Comparison of ENCODE assay signal across 1 mouse cellular context in the genomic region with DNA sequence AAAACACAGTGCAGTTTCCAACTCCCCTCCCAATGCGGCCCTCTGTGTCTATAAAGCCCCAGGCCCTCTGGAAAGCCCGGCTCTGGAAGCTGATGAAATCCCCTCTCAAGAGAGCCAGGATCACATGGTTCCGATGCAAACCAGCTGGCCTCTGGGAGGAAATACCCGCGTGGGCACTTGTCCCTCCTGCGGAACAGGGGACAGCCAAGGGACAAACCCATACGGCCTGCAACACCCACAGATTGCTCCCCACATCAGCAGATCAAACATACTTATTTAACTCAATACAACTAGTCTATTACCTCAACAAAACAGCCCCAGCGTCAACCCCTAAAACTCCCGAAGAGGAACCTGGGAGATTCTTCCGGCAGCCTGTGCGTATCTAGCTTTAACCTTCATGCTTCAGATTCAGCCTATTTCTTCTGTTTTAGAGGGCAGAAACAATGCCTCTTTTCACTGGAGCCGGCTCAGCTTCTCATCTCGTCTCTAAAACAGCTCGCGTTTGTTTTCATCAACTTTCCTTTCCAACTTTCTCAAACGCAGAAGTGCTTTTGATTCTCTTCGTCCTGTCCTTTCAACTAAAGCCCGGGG.
TF ChIP-seq lines count a peak whose summit lies in the region.

No protein-coding gene starts in this region.

TF ChIP-seq in MEL, 35 proteins besides CTCF, POLR2A, EP300 and RAD21 (continued from another document):
- TF ChIP-seq ETS1 (IDR thresholded peaks at IDR 0.05; ENCODE audit: low read depth, low read length), result peak; percentile 55; the same call in 1 of the 2 replicates
- TF ChIP-seq TAL1 (IDR thresholded peaks at IDR 0.05; ENCODE audit: low read length), result no peak
- TF ChIP-seq MEF2A (IDR thresholded peaks at IDR 0.05; ENCODE audit: extremely low read depth, insufficient replicate concordance, low read depth, low read length, poor library complexity, severe bottlenecking), result no peak
- no peak; the same call in 1 of the 2 replicates for TF ChIP-seq NELFE (IDR thresholded peaks at IDR 0.05; ENCODE audit: low read depth, low read length)
- TF ChIP-seq ELF1 (IDR thresholded peaks at IDR 0.05; ENCODE audit: low read depth, low read length), result 0 out of 2 replicates have a peak, but pooled peaks have one; percentile 32
- TF ChIP-seq ZNF384 (IDR thresholded peaks at IDR 0.05; ENCODE audit: low read depth, low read length), result no peak
- no peak for TF ChIP-seq KAT2A (conservative IDR thresholded peaks at IDR 0.05; ENCODE audit: low read depth, low read length)
- peak; percentile 79 for TF ChIP-seq USF1 (IDR thresholded peaks at IDR 0.05; ENCODE audit: low read depth, low read length)
- no peak for TF ChIP-seq ZMIZ1 (IDR thresholded peaks at IDR 0.05; ENCODE audit: low read depth, low read length)
- TF ChIP-seq SMC3 (IDR thresholded peaks at IDR 0.05; ENCODE audit: low read depth, low read length), result no peak
- no peak for TF ChIP-seq JUND (IDR thresholded peaks at IDR 0.05; ENCODE audit: low read depth, low read length)
- TF ChIP-seq SIN3A (IDR thresholded peaks at IDR 0.05; ENCODE audit: low read length), result peak; percentile 50
- TF ChIP-seq GABPA (IDR thresholded peaks at IDR 0.05; ENCODE audit: low read depth, low read length), result no peak
- TF ChIP-seq HCFC1 (IDR thresholded peaks at IDR 0.05; ENCODE audit: low read depth, low read length), result no peak
- TF ChIP-seq TBP (IDR thresholded peaks at IDR 0.05; ENCODE audit: low read depth, low read length), result no peak
- no peak for TF ChIP-seq MYB (IDR thresholded peaks at IDR 0.05; ENCODE audit: low read depth, low read length)
- TF ChIP-seq BHLHE40 (IDR thresholded peaks at IDR 0.05; ENCODE audit: borderline replicate concordance, low read depth, low read length), result no peak
- no peak for TF ChIP-seq UBTF (IDR thresholded peaks at IDR 0.05; ENCODE audit: borderline replicate concordance, insufficient read depth, low read depth, low read length)
- no peak for TF ChIP-seq MAZ (IDR thresholded peaks at IDR 0.05; ENCODE audit: low read depth, low read length)
- TF ChIP-seq MAFK (IDR thresholded peaks at IDR 0.05; ENCODE audit: borderline replicate concordance, low read depth, low read length), result no peak
- TF ChIP-seq TCF12 (IDR thresholded peaks at IDR 0.05; ENCODE audit: low read depth, low read length), result peak; percentile 18; the same call in 1 of the 2 replicates
- TF ChIP-seq CHD1 (IDR thresholded peaks at IDR 0.05; ENCODE audit: low read depth, low read length), result no peak
- no peak for TF ChIP-seq POLR2AphosphoS2 (IDR thresholded peaks at IDR 0.05; ENCODE audit: low read length)
